Comparison of ENCODE assay signal across 18 mouse cellular contexts in the genomic region with DNA sequence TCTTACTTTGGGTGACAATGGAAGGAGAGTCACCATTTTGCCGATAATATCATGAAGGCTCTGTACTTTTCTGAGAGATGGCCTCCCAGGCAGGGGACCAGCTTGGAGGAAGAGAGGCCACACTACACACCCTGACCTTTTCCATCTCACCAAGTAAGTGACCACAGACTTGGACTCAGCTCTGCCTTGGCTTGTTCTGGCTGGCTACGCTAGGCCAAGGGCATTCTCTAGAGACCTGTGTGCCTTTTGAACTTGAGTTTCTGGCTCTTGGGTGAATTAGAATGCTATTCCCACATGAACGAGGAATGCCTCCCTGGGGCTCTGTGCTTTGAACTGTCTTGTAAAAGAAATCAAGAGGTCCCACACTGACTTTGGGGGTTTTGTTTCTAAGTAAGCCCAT.
"Had no signal": no experiment of that assay in that cellular context is flagged by ENCODE, and none has a peak within 500 bp of the region (broad histone marks: within the 10 kb centered on the region; RNA-seq: fewer than 3 reads in every experiment).

No protein-coding gene starts in this region.

- H3K4me3 ChIP-seq: midbrain, embryonic 10.5 days; midbrain, embryonic 12.5 days; myocyte; neural tube, embryonic 13.5 days; neural tube, embryonic 15.5 days had no signal

- DNase-seq: lung, adult 18-20 months; lung, embryonic 14.5 days; lung, postnatal 10 days; lung, postnatal 4 days; midbrain, embryonic 14.5 days; retina, postnatal 1 day; right cerebral cortex, adult 18-20 months; right cerebral cortex, postnatal 25 days; right cerebral cortex, postnatal 4 days; spleen, adult 18-20 months; thymus, adult 18-20 months; thymus, postnatal 14 days; thymus, postnatal 36 days had no signal

- H3K27ac ChIP-seq: midbrain, embryonic 10.5 days; midbrain, embryonic 12.5 days; neural tube, embryonic 13.5 days; neural tube, embryonic 15.5 days had no signal
